Mouse (Mus musculus) neural tube, embryonic 14.5 days (tissue): ENCODE results near the gene Gm3417. TPM values are rescaled to one million over a fixed set of nuclear protein-coding genes. Genes with fewer than 3 reads are reported as not detected.
"Not testable (repeated sequence)": the region's sequence is repeated elsewhere in the genome, so short reads cannot be mapped to it uniquely, and the experiment has no call there.

Source experiments
- ATAC-seq: fragments of 200-750 bp; cut with Nextera tagmentation; 2 replicates; pipeline ENCODE4 v1.8.0; 2017; ENCODE audit warnings: low read depth, mild to moderate bottlenecking, moderate TSS enrichment, moderate library complexity
- H3K27ac ChIP-seq: fragments of 300-500 bp; sonication (generic); 2 replicates; pipeline ENCODE4 v1.5.1; 2014; ENCODE audit warnings: low read depth, mild to moderate bottlenecking, control low read depth, low read length, moderate library complexity, mixed read lengths
- H3K27me3 ChIP-seq: fragments of 300-500 bp; sonication (generic); 2 replicates; pipeline ENCODE4 v1.6.1; 2014; ENCODE audit warnings: low read length; ENCODE audit not compliant: control insufficient read depth, insufficient read depth
- H3K36me3 ChIP-seq: fragments of 300-500 bp; sonication (generic); 2 replicates; pipeline ENCODE4 v1.6.1; 2014; ENCODE audit warnings: low read length, mixed read lengths; ENCODE audit not compliant: control insufficient read depth, insufficient read depth
- H3K4me1 ChIP-seq: fragments of 300-500 bp; sonication (generic); 2 replicates; pipeline ENCODE4 v1.6.1; 2014; ENCODE audit warnings: low read length; ENCODE audit not compliant: control insufficient read depth, insufficient read depth
- H3K4me2 ChIP-seq: fragments of 300-500 bp; sonication (generic); 2 replicates; pipeline ENCODE4 v1.6.1; 2014; ENCODE audit warnings: mild to moderate bottlenecking, low read depth, low read length, control low read depth
- H3K4me3 ChIP-seq: fragments of 300-500 bp; sonication (generic); 2 replicates; pipeline ENCODE4 v1.5.1; 2014; ENCODE audit warnings: low read depth, low read length, control low read depth, mixed read lengths
- H3K9ac ChIP-seq: fragments of 300-500 bp; sonication (generic); replicated peaks from 2 replicates; pipeline ENCODE4 v1.6.1; 2014; ENCODE audit warnings: low read depth, mild to moderate bottlenecking, control low read depth, low read length, mixed read lengths
- H3K9me3 ChIP-seq: fragments of 300-500 bp; sonication (generic); 2 replicates; pipeline ENCODE4 v1.6.1; 2016; ENCODE audit warnings: low read length; ENCODE audit not compliant: control insufficient read depth
- whole genome bisulfite sequencing: fragments of 180-500 bp; shearing (Covaris S2); extraction: QIAGEN DNeasy Blood & Tissue Kit; methylation state at CpG from one replicate; pipeline ENCODE4 v1.1.7; 2014; 5-methylcytosine and 5-hydroxymethylcytosine counted together
- polyA plus RNA-seq: library from polyadenylated mRNA; unstranded; fragments of >200 nt; fragmentation: Nextera tagmentation; extraction: Ambion mirVana; gene quantifications from 2 replicates; pipeline ENCODE4 v1.2.1, GENCODE M21; 2014

Gene Gm3417
- polyA plus RNA-seq, 1 experiment from 2014 or later, result not detected

GRCm38 (mm10) chr17:14942181-14942580 lies 36.4 kb downstream of the Gm3417 start:
- H3K9ac ChIP-seq, result peak overlapping the region; percentile 83; the same call in 1 of the 2 replicates
- H3K36me3 ChIP-seq, result peaks cover 10% of the 10 kb centered on the region; the same call in 1 of the 2 replicates
- not testable (repeated sequence) for H3K27ac ChIP-seq, ATAC-seq, H3K27me3 ChIP-seq, H3K9me3 ChIP-seq
- H3K4me2 ChIP-seq, result peak overlapping the region; percentile 98
- 62% methylated on average over 6 of the region's 6 CpGs for WGBS
- peak overlapping the region; percentile 75 for H3K4me3 ChIP-seq
- peaks cover 11% of the 10 kb centered on the region for H3K4me1 ChIP-seq

DNA sequence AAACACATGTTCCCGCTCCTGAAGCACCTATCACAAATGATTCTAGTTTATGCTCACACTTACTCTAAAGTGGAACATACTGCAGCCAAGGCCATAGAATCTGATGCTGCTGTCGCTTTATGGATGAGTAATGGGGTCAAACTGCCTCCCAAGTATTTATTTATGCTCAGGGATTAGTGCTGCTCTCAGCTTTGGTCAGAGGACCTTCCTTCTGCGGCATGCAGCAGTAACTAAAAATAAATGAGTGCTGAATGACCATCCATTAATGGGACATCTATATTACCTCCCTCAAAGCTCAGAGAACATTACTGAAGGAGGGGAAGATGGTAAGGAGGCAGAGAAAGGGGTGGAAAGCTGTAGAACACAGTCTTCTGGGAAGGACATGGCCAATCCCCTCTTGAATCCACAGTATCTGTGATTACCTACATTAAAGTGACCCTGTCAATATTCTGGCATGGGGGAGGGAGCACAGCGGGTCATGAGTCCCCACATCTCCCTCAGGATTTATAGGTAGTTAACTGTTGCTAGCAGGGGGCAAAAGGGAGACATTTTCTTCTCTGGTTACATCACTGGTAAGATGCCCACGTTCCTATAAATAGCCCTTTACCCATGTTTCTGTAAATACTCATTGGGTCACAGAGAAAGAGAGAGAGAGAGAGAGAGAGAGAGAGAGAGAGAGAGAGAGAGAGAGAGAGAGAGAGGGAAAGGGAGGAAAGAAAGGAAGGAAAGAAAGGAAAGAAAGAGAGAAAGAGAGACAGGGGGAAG lies 42.6 kb downstream of the Gm3417 start:
- no peaks in the 10 kb centered on the region for H3K9me3 ChIP-seq
- no peak overlapping the region for H3K4me2 ChIP-seq
- H3K9ac ChIP-seq, result no peak overlapping the region
- no peaks in the 10 kb centered on the region for H3K4me1 ChIP-seq
- no peaks in the 10 kb centered on the region for H3K27me3 ChIP-seq
- WGBS, result 68% methylated on average over 5 of the region's 5 CpGs
- H3K4me3 ChIP-seq, result no peak overlapping the region
- no peak for ATAC-seq
- H3K27ac ChIP-seq, result no peak overlapping the region
- no peaks in the 10 kb centered on the region for H3K36me3 ChIP-seq

DNA sequence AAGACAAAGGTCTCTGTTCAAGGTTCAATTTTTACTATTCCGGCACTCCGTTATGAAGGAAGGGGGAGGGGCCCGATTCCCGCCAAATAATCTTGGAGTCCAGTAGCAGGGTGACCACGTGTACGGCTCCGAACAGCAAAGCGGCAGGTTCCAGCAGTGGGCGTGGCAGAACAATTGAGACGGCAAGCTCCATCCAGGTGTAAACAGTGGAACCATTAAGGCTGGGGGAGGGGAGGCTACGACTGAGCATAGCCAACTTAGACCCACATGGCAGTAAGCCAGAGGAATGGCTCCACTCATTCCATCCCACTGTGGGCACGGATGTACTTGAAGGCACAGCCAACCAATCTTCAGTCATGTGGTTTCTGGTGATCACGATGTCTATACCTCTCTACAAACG lies 43.3 kb downstream of the Gm3417 start:
- H3K4me1 ChIP-seq, H3K27ac ChIP-seq, H3K9ac ChIP-seq, H3K4me2 ChIP-seq, H3K27me3 ChIP-seq, H3K9me3 ChIP-seq, H3K4me3 ChIP-seq, ATAC-seq, H3K36me3 ChIP-seq: not testable (repeated sequence)
- WGBS, result 82% methylated on average over 12 of the region's 14 CpGs

DNA sequence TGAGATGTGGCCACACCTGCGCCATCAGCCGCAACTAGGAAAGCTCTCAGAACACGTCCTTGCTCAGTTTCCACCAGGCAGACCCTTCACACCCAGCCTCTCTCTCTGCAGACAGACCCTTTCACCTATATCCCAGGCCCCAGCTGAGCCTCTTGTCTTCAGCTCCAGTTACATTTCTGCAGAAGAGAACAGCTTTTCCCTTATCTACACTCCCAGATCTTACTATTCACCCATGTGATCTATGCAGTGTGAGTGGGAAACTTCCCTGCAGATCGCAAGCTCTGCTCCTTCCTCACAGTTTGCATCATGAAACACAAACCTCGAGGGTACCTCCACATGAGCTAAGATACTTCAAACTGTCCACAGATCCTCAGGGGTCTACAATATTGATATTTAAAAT lies 47.1 kb downstream of the Gm3417 start:
- Histone ChIP-seq H3K9me3 (no peaks in the 10 kb centered on the region), H3K4me1 (no peaks in the 10 kb centered on the region), H3K27ac (no peak overlapping the region), H3K4me2 (no peak overlapping the region), H3K27me3 (no peaks in the 10 kb centered on the region), H3K9ac (no peak overlapping the region), H3K4me3 (no peak overlapping the region), H3K36me3 (no peaks in the 10 kb centered on the region)
- ATAC-seq, result no peak
- WGBS, result 90% methylated on average over 5 of the region's 5 CpGs

DNA sequence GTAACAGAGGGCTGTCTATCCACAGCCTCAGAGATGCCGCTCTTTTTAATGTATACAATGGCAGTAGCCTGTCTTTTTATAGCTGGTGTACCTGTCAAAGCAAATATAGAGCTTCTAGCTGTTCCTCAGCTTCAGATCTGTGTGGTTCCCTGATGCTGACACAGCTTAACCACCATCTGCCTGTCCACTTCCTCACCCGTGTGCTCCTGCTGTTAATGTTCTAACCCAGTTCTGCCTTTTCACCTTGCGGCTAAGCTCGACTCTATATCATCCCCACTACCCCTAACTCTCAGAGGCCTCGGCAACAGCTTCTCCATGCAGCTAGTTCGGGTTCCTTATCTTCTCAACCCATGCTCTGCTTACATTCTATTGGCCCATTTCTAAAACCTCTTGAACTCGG lies 47.9 kb downstream of the Gm3417 start:
- no peak overlapping the region for H3K4me2 ChIP-seq
- 89% methylated on average over 7 of the region's 7 CpGs for WGBS
- H3K9ac ChIP-seq, result no peak overlapping the region

DNA sequence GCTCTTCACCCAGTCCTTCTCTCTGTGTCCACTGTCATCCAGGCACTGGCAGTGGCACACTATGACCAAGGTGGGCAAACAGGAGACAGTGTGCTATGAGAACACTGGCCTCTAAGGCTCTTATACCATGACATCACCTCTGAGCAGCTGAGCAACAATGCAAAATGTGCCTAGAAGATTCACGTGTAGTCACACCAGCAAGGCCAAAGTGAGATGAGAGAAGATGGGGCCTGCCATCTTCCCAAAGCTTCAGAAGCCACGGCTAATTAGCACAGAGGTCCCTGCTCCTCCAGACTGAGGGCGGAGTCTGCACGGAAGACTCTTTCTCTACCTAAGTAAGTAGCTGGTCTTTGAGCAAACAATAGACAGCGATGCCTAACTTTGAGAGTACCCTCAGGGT lies 50.0 kb downstream of the Gm3417 start:
- Histone ChIP-seq H3K27ac (no peak overlapping the region), H3K9ac (no peak overlapping the region), H3K4me1 (no peaks in the 10 kb centered on the region), H3K4me2 (no peak overlapping the region), H3K9me3 (no peaks in the 10 kb centered on the region), H3K36me3 (no peaks in the 10 kb centered on the region), H3K27me3 (no peaks in the 10 kb centered on the region), H3K4me3 (no peak overlapping the region)
- whole genome bisulfite sequencing, result 82% methylated on average over 5 of the region's 5 CpGs
- ATAC-seq, result no peak

More for the DNA sequence above, 47.9 kb downstream of the Gm3417 start:
- ATAC-seq, result no peak
- Histone ChIP-seq H3K4me3 (no peak overlapping the region), H3K4me1 (no peaks in the 10 kb centered on the region), H3K27me3 (no peaks in the 10 kb centered on the region), H3K36me3 (no peaks in the 10 kb centered on the region), H3K9me3 (no peaks in the 10 kb centered on the region), H3K27ac (no peak overlapping the region)

DNA sequence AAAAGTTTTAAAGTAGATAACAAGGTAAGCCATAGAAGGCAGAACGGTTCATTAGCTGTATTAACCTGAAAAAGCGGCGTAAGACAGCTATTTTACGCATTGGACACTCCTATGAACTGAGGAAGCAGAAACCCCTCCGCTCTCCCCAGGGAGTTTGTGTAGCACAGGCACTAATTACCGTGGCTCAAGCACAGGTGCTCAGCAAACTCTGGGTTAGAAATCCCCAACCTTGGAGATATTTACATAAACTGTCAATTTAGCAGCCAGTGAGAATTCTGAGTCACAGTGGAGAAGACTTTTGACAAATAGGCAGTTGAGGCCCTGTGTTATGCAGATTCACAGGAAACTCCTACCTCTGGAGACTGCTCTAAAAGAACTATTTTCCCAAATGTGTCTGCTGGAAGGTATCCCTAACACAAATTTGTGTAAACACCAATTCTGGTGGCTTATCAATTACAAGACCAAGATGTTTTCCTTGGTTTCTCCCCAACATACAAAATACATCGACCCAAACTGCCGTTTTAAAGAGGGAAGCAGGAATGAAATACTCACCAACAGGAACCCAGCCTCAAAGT lies 50.9 kb downstream of the Gm3417 start:
- no peaks in the 10 kb centered on the region for H3K4me1 ChIP-seq
- H3K36me3 ChIP-seq, result no peaks in the 10 kb centered on the region
- H3K27me3 ChIP-seq, result no peaks in the 10 kb centered on the region
- no peak overlapping the region for H3K9ac ChIP-seq
- H3K9me3 ChIP-seq, result no peaks in the 10 kb centered on the region
- H3K27ac ChIP-seq, result no peak overlapping the region
- H3K4me3 ChIP-seq, result no peak overlapping the region
- ATAC-seq, result no peak
- 81% methylated on average over 8 of the region's 8 CpGs for WGBS
- no peak overlapping the region for H3K4me2 ChIP-seq

- no peak overlapping the region for H3K4me3 ChIP-seq
- 71% methylated on average over 6 of the region's 6 CpGs for WGBS
- no peak for ATAC-seq
- no peaks in the 10 kb centered on the region for H3K36me3 ChIP-seq
- H3K9me3 ChIP-seq, result no peaks in the 10 kb centered on the region
- no peaks in the 10 kb centered on the region for H3K4me1 ChIP-seq
- H3K27ac ChIP-seq, result no peak overlapping the region
- H3K9ac ChIP-seq, result no peak overlapping the region
- H3K27me3 ChIP-seq, result no peaks in the 10 kb centered on the region
- no peak overlapping the region for H3K4me2 ChIP-seq
Observed at GRCm38 (mm10) chr17:14921582-14921981, 57.0 kb downstream of the Gm3417 start.

DNA sequence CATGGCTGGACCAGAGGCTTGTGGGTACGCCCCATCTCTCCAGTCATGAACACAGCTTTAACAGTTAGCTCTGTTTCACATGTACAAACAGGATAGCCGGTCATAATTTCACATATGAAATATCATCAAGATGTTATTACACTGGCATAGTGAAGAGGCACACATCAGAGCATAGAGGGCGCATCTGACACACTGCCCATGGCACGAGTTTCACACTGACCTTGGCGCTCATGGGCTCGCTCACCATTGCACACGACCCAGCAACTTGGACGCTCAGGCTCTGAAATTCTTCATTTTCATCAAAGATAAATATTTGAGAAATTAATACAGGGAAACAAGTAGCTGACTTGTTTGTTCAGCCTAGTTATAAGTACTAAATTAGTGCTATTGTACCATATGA lies 60.7 kb downstream of the Gm3417 start:
- ATAC-seq, result no peak
- H3K4me1 ChIP-seq, result no peaks in the 10 kb centered on the region
- H3K9me3 ChIP-seq, result no peaks in the 10 kb centered on the region
- H3K27ac ChIP-seq, result no peak overlapping the region
- 91% methylated on average over 8 of the region's 8 CpGs for WGBS
- H3K4me3 ChIP-seq, result no peak overlapping the region
- no peaks in the 10 kb centered on the region for H3K36me3 ChIP-seq
- no peak overlapping the region for H3K9ac ChIP-seq
- no peaks in the 10 kb centered on the region for H3K27me3 ChIP-seq
- no peak overlapping the region for H3K4me2 ChIP-seq
